Mouse (Mus musculus) lung, postnatal 14 days (tissue): ENCODE data around the gene Nog.

Experiments used
- DNase-seq: peaks from one replicate; pipeline ENCODE4 v3.0.0; 2021

Gene Nog

DNA sequence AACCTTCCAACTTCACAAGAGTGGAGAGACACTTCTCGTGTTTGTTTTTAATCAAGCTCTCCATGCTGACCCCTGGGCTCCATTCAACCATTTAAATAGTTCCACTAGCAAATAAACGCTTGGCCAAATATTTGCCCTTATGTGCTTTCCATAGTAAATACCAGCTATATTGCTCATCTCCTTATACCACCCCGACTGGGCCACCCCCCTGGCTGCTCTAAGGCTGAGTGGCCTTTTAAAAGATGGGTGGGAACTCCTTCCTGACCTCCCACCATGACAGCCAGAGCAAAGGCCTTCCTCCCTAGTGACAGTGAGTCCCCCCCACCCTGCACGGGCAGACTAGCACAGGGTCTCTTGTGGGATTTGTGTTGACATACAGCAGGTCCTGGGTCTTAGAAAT, 37.1 kb downstream of the Nog start:
- no peak for DNase-seq

DNA sequence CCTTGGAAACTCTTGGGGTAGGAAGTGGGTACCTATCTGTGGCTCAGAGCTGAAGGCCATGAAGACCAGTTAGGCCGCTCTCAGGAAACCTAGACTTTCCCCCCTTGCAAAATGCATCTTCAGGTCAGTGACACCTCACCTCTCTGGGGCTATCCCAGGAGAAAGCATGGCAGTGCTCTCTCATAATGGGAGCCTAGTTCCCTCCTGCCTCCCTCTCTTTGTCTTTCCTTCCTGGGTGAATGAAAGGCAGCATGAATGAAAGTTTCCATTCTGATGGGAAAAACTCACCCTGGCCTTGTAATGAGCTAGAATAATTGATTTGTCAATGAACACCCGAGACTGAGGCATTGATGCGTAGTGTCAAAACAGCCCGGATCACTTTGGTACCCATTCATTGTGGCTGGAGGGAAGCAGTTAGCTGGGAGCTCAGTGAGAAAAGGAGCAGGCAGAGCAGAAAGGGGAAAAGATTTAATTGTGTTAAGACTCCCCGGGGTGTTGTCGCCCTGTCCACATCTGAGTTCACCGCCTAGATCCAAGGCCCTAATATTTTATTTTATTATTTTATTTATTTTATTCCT, 42.7 kb downstream of the Nog start:
- DNase-seq: no peak

GRCm38 (mm10) chr11:89257893-89258292, 44.2 kb downstream of the Nog start:
- no peak for DNase-seq

DNA sequence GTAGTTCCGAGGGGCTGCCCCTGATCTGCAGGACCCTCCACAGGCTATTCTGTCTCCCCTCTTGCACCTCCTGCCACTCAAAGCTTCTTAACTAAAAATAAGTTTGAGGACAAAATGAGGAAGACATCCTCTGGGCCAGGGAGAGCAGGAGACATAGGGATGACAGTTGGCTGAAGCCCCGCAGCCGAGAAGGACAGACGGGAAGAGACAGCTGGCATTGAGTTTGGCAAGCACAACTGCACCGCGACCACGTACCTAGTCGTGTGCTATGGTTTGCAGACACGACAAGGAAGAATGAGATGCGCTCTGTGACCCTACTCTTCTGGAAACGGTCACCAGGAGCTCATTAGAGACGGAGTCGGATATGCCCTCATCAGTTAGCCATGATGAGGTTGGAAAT, 48.2 kb downstream of the Nog start:
- no peak for DNase-seq
